Mouse (Mus musculus) forebrain, embryonic 16.5 days (tissue): ENCODE results near the gene Arnt2. TPM values are rescaled to one million over a fixed set of nuclear protein-coding genes. Genes with fewer than 3 reads are reported as not detected.

ENCODE experiments used
- ATAC-seq: fragments of 200-750 bp; cut with Nextera tagmentation; 2 replicates; pipeline ENCODE4 v1.8.0; 2017; ENCODE audit warnings: mild to moderate bottlenecking, moderate library complexity
- H3K27ac ChIP-seq: fragments of 300-500 bp; sonication (generic); 2 replicates; pipeline ENCODE4 v1.5.1; 2014; ENCODE audit warnings: low read length, control low read depth
- H3K27me3 ChIP-seq: fragments of 300-500 bp; sonication (generic); replicated peaks from 2 replicates; pipeline ENCODE4 v1.6.1; 2014; ENCODE audit warnings: low read length; ENCODE audit not compliant: control insufficient read depth, insufficient read depth
- H3K36me3 ChIP-seq: fragments of 300-500 bp; sonication (generic); 2 replicates; pipeline ENCODE4 v1.6.1; 2014; ENCODE audit not compliant: control insufficient read depth, insufficient read depth
- H3K4me1 ChIP-seq: fragments of 300-500 bp; sonication (generic); replicated peaks from 2 replicates; pipeline ENCODE4 v1.6.1; 2014; ENCODE audit warnings: low read length; ENCODE audit not compliant: control insufficient read depth, insufficient read depth
- H3K4me2 ChIP-seq: fragments of 300-500 bp; sonication (generic); 2 replicates; pipeline ENCODE4 v1.6.1; 2014; ENCODE audit warnings: mild to moderate bottlenecking, low read length, control low read depth
- H3K4me3 ChIP-seq: fragments of 300-500 bp; sonication (generic); replicated peaks from 2 replicates; pipeline ENCODE4 v1.5.1; 2014; ENCODE audit warnings: mild to moderate bottlenecking, low read length, control low read depth
- H3K9ac ChIP-seq: fragments of 300-500 bp; sonication (generic); replicated peaks from 2 replicates; pipeline ENCODE4 v1.6.1; 2014; ENCODE audit warnings: low read depth, low read length, control low read depth
- H3K9me3 ChIP-seq: fragments of 300-500 bp; sonication (generic); 2 replicates; pipeline ENCODE4 v1.6.1; 2016; ENCODE audit warnings: low read length; ENCODE audit not compliant: control insufficient read depth
- WGBS: fragments of 180-500 bp; shearing (Covaris S2); extraction: QIAGEN DNeasy Blood & Tissue Kit; methylation state at CpG from one replicate; pipeline ENCODE4 v1.1.7; 2014; 5-methylcytosine and 5-hydroxymethylcytosine counted together
- polyA plus RNA-seq: library from polyadenylated mRNA; unstranded; fragments of >200 nt; fragmentation: Nextera tagmentation; extraction: Ambion mirVana; gene quantifications from 2 replicates; pipeline ENCODE4 v1.2.1, GENCODE M21; 2015

The Arnt2 gene
- polyA plus RNA-seq: 68.6 and 70.0 TPM in 2 replicates

DNA sequence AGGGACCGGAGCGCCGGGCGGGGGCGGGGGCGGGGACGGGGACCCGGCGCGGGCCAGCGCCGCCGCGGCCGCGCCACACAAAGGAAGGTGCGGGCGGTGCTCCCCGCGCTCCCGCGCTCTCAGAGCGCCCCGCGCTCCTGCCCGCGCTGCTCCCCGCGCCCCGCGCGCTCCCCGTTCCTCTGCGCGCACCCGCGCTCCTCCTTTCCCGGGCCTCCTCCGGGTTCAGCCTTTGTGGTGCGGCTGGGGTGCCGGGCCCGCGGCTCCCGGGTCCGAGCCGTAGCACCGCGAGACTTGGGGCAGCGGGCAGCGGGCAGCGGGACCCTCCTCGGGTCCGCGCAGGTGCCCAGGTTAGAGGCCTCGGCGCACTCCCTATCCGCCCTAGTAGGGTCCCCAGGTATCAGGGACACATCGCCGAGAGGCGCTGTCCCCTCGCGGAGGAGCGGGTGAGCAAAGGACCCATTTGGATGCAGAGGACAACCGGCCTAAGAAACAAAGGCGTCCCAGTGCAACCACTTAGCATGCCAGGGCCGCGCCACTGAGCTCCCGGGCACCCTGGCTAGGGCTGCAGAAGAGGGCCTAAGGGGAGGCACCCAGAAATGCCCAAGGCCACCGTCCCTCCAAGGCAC lies at the start of gene Arnt2:
Gene Arnt2 (minus strand): TSS at position 281 of the 626 bp plus-strand sequence.
- H3K36me3 ChIP-seq: no peaks in the 10 kb centered on the region
- H3K9ac ChIP-seq: peak within 1 kb of the TSS; percentile 98
- WGBS: under 1% methylated on average over 40 of the region's 69 CpGs
- peak within 1 kb of the TSS; percentile 65 for H3K4me2 ChIP-seq
- peak; percentile 91 for ATAC-seq
- H3K4me1 ChIP-seq: peaks cover 26% of the 10 kb centered on the region
- no peaks in the 10 kb centered on the region for H3K27me3 ChIP-seq
- H3K9me3 ChIP-seq: no peaks in the 10 kb centered on the region
- H3K27ac ChIP-seq: peak within 1 kb of the TSS; percentile 95
- H3K4me3 ChIP-seq: peak within 1 kb of the TSS; percentile 54

DNA sequence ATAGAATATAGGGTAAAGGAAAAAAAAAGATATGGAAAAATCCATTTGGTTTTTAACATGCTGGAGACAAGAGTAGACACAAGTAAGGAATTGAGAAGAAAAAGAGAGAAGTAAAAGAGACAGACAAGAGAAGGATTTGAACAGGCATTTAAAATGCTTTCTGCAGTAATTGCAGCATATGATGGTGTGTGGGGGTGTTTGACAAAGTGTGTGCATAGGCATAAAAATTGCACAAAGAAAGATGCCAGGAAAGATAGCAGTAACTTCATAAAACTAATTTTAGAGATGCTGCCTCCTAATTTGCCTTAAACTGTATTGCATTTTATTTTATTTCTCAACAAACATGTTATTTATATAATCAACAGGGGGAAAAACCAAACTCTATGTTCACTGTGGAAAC lies 41.7 kb upstream of the Arnt2 start:
- Histone ChIP-seq H3K27me3 (no peaks in the 10 kb centered on the region), H3K27ac (no peak overlapping the region), H3K9ac (no peak overlapping the region), H3K36me3 (no peaks in the 10 kb centered on the region), H3K9me3 (no peaks in the 10 kb centered on the region), H3K4me1 (0 out of 2 replicates have a peak, but pooled peaks cover 3% of the 10 kb centered on the region), H3K4me2 (no peak overlapping the region), H3K4me3 (no peak overlapping the region)
- ATAC-seq: no peak

DNA sequence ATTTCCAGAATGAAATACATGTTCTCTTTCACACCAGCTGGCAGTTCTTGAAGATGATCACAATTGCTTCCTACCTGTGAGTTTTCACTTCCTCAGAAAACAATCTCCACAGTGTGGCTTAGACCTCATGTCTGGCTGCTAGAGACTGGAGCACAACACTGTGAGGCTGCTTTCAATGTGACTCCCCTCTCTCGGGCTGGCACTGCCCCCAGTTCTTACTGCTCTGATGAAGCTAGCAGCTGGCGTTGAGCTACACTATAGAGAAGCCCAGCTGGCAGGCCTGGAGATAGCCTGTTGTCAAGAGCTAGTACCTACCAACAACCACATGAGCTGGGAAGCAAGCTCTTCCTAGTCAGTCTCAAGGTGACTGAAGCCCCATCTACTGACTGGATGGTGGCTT lies 39.1 kb upstream of the Arnt2 start:
- H3K4me3 ChIP-seq: no peak overlapping the region
- H3K27me3 ChIP-seq: no peaks in the 10 kb centered on the region; the same call in 1 of the 2 replicates
- H3K4me1 ChIP-seq: 0 out of 2 replicates have a peak, but pooled peaks cover 3% of the 10 kb centered on the region
- H3K36me3 ChIP-seq: no peaks in the 10 kb centered on the region
- no peak overlapping the region for H3K9ac ChIP-seq
- 19% methylated on average over 2 of the region's 2 CpGs for WGBS
- ATAC-seq: peak; percentile 85
- H3K9me3 ChIP-seq: no peaks in the 10 kb centered on the region
- H3K27ac ChIP-seq: no peak overlapping the region
- H3K4me2 ChIP-seq: no peak overlapping the region

DNA sequence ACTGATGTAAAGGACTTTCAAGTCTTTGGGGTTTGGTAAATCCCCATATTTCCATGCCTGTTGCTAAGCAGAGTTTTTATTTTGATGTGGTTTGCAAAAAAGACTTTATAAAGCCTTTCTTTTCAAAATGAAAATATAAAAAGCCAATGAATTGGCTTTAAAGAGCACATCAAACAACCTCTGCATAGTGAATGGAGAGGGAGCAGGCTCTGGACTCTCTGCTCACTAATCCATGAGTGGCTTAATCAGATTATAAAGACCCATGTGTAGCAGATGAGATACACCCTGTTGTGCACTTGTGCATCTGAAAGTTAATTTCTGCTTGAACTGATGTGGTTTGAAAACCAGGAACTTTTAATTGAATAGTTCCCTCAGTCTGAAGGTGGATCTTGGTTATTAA lies 38.5 kb upstream of the Arnt2 start:
- Histone ChIP-seq H3K4me3 (no peak overlapping the region), H3K4me2 (no peak overlapping the region), H3K4me1 (0 out of 2 replicates have a peak, but pooled peaks cover 3% of the 10 kb centered on the region), H3K27me3 (no peaks in the 10 kb centered on the region; the same call in 1 of the 2 replicates), H3K36me3 (no peaks in the 10 kb centered on the region), H3K9me3 (no peaks in the 10 kb centered on the region), H3K27ac (no peak overlapping the region), H3K9ac (no peak overlapping the region)
- no peak for ATAC-seq

DNA sequence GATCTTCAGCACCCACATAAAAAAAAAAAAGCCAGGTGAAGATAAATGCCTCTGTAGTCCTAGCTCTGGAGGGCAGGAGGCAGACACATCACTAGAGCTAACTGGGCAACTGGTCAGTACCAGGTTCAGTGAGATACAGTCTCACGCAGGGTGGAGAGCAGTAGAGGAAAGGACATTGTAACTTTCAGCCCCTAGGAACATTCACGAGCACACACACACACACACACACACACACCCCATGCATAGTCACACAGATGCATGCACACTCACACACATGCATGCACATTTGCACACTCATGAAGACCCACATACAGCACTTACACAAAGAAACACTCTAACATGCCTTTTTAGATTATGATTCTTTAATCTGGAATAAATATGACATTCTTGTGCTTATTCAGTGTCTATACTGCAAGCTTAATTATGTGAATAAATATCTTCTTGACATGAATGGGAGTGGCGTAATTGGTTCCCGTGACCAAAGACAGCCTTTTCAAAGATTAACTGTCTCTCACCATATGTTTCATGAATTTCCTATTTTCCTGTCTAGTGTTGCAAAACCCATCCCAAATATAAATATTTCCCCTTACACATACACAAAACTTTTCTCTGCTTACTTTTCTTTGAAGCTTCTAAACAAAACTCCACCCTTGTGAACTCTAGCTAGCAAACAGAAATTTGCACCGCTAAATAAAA lies 37.9 kb upstream of the Arnt2 start:
- Histone ChIP-seq H3K27me3 (no peaks in the 10 kb centered on the region; the same call in 1 of the 2 replicates), H3K36me3 (no peaks in the 10 kb centered on the region), H3K9ac (no peak overlapping the region), H3K4me1 (0 out of 2 replicates have a peak, but pooled peaks cover 3% of the 10 kb centered on the region), H3K4me3 (no peak overlapping the region), H3K27ac (no peak overlapping the region), H3K9me3 (no peaks in the 10 kb centered on the region), H3K4me2 (no peak overlapping the region)
- 58% methylated on average over 5 of the region's 5 CpGs for WGBS
- ATAC-seq: no peak

DNA sequence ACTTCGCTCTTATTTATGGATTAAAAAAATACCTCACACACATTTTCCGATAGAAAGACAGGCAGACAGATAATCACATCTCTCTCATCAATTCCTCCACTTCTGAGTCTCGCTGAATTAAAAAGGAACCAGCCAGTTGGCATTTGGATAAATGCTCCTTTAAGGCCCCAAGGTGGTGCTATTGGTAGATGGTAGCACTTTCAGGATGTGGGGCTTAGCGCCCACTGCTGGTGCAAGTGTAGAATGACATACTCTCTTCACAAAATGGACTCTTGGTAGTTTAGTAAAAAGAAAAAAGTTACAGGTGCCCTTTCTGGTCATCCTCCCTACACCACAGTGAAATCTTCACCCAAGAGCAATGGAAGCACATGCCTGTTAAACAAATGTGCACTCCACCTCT lies 37.1 kb upstream of the Arnt2 start:
- Histone ChIP-seq H3K4me2 (no peak overlapping the region), H3K27me3 (no peaks in the 10 kb centered on the region; the same call in 1 of the 2 replicates), H3K9ac (no peak overlapping the region), H3K27ac (no peak overlapping the region), H3K4me3 (no peak overlapping the region), H3K4me1 (0 out of 2 replicates have a peak, but pooled peaks cover 3% of the 10 kb centered on the region), H3K36me3 (no peaks in the 10 kb centered on the region), H3K9me3 (no peaks in the 10 kb centered on the region)
- ATAC-seq: peak; percentile 29; the same call in 1 of the 2 replicates
- 20% methylated on average over 4 of the region's 4 CpGs for WGBS

DNA sequence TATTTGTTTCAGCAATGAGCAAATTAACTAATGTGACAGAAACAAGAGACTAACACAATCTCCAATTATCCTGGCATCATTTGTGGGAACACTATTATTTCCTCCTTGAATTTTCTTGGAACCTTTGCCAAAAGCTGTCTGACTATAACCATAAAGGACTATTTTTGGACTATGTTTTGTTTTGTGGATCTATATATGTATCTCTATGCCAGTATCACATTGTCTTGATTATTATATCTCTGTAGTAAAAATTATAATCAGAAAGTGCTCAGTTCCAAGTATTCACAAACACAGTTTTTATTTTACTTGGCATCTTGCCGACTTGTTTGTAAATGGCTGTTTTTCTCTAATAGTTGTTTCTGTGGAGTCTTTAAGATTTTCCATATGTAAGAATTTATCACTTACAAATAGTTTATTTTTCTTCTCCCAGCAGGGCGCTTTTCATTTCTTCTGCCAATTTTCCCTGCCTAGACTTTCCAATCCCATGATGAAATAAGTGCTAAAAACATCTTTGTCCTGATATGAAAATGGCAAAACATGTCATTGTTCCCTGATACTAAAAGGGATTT lies 32.5 kb upstream of the Arnt2 start:
- no peak overlapping the region for H3K9ac ChIP-seq
- H3K4me3 ChIP-seq: no peak overlapping the region
- no peaks in the 10 kb centered on the region for H3K9me3 ChIP-seq
- H3K4me2 ChIP-seq: no peak overlapping the region
- H3K4me1 ChIP-seq: no peaks in the 10 kb centered on the region
- ATAC-seq: no peak
- no peak overlapping the region for H3K27ac ChIP-seq
- 90% methylated on average over 2 of the region's 2 CpGs for WGBS
- H3K36me3 ChIP-seq: no peaks in the 10 kb centered on the region
- no peaks in the 10 kb centered on the region; the same call in 1 of the 2 replicates for H3K27me3 ChIP-seq

DNA sequence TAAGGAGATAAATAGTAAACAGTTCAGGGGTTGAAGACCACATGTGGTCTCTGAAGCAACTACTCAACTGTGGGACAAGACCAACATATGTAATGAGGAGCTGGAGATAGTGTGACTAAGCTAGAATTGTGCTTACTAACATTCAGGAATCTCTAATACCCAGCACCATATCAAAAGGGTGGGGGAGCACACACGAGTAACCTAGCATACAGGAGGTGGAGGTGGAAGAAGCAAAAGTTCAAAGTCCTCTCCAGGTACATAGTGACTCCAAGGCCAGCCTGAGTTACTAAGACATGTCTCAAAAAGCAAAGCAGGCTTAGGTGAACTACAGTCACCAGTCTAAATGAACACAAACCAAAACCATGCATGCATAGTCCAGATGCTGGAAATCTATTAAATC lies 29.6 kb upstream of the Arnt2 start:
- WGBS: 84% methylated on average over 1 of the region's 1 CpGs
- Histone ChIP-seq H3K27ac (no peak overlapping the region), H3K27me3 (no peaks in the 10 kb centered on the region; the same call in 1 of the 2 replicates), H3K9me3 (no peaks in the 10 kb centered on the region), H3K4me3 (no peak overlapping the region), H3K4me2 (no peak overlapping the region), H3K9ac (no peak overlapping the region), H3K4me1 (no peaks in the 10 kb centered on the region), H3K36me3 (no peaks in the 10 kb centered on the region)
- no peak for ATAC-seq

DNA sequence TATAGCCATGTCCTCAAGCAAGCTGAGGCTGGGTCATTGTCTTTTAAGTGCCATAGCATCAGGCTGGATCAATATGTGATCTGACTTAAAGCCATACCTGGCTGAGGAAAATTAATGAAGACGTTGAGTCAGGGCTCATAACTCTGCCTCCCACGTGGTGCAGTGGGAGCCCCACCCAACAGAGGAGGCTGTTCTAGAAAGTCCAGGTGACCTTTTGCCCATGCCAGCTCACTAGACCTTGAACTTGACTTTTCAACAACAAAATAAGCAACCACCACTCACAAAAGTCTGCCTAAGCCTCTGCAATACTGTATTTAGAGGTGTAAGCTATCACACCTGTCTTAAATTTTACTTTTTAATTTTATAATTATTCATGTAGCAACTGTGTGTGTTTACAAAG lies 24.9 kb upstream of the Arnt2 start:
- no peak overlapping the region for H3K9ac ChIP-seq
- no peaks in the 10 kb centered on the region for H3K4me1 ChIP-seq
- H3K4me2 ChIP-seq: no peak overlapping the region
- no peaks in the 10 kb centered on the region for H3K36me3 ChIP-seq
- no peak overlapping the region for H3K27ac ChIP-seq
- H3K9me3 ChIP-seq: no peaks in the 10 kb centered on the region
- no peaks in the 10 kb centered on the region for H3K27me3 ChIP-seq
- no peak overlapping the region for H3K4me3 ChIP-seq
- no peak for ATAC-seq
- 75% methylated on average over 2 of the region's 2 CpGs for WGBS
